Mouse (Mus musculus): Measurements from ENCODE around the gene Dbh. TPM values are rescaled to one million over a fixed set of nuclear protein-coding genes. Genes with fewer than 3 reads are reported as not detected.

Gene Dbh
- polyA plus RNA-seq (2012; rRNA removed) = 0.61 and 3.2 TPM in 2 replicates

GRCm38 (mm10) chr2:27164796-27165590, at the start of gene Dbh:
Gene Dbh (plus strand): TSS chr2:27165233.

GRCm38 (mm10) chr2:27141950-27142693, 22.9 kb upstream of the Dbh start, which contains the start of gene Fam163b:
Gene Fam163b (minus strand): TSS chr2:27142491.

Other genes starting within 250 kb of the Dbh start
- 46.3 and 50.5 TPM in 2 replicates for gene Surf2, start 248.9 kb upstream of the Dbh start, polyA plus RNA-seq (2012; rRNA removed)
- gene Surf1, start 248.7 kb upstream of the Dbh start, polyA plus RNA-seq (2012; rRNA removed) = 48.7 and 54.6 TPM in 2 replicates
- gene Surf4, start 231.3 kb upstream of the Dbh start, polyA plus RNA-seq (2012; rRNA removed) = 65.9 and 113 TPM in 2 replicates
- gene Stkld1, start 231.2 kb upstream of the Dbh start, polyA plus RNA-seq (2012; rRNA removed) = 0.02 and 0.06 TPM in 2 replicates
- gene Rexo4, start 200.8 kb upstream of the Dbh start, polyA plus RNA-seq (2012; rRNA removed) = 65.9 and 68.0 TPM in 2 replicates
- 0.09 and 0.11 TPM in 2 replicates for gene Adamts13, start 191.8 kb upstream of the Dbh start, polyA plus RNA-seq (2012; rRNA removed)
- 90.2 and 91.9 TPM in 2 replicates for gene Cacfd1, start 155.3 kb upstream of the Dbh start, polyA plus RNA-seq (2012; rRNA removed)
- gene Slc2a6, start 137.2 kb upstream of the Dbh start, polyA plus RNA-seq (2012; rRNA removed) = 2.2 and 2.4 TPM in 2 replicates
- 0.05 and 7.6 TPM in 2 replicates for gene Mymk, start 93.1 kb upstream of the Dbh start, polyA plus RNA-seq (2012; rRNA removed)
- gene Adamtsl2, start 85.9 kb upstream of the Dbh start, polyA plus RNA-seq (2012; rRNA removed) = 7.3 and 8.3 TPM in 2 replicates
- gene Fam163b, start 22.7 kb upstream of the Dbh start, polyA plus RNA-seq (2012; rRNA removed) = 0.18 and 0.63 TPM in 2 replicates
- 7.4 and 7.9 TPM in 2 replicates for gene Sardh, start 83.1 kb downstream of the Dbh start, polyA plus RNA-seq (2012; rRNA removed)

Measured in central nervous system, embryonic 11.5 days (tissue).